Mouse (Mus musculus): ENCODE measurements around the gene Fads1.

DNA sequence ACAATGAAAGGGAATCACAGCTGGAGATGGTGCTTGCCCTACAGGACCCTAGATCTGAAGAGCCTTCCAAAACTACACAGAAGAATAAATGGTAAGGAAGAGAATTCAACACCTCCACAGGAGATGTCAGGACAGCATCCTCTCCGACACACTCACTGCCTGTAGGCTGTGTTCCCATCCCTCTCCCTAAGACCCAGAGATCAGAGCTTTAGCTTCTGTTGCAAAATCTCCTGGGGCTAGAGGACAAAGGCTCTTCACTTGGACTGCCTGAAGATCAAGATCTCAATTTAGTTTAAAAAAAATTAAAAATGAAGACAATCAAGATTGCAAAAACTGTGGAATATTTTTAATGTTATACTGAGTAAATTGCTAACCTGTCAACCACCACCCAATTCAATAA is 6.2 kb upstream of the Fads1 start:
- no peak for TF ChIP-seq CTCF (IDR thresholded peaks at IDR 0.05; ENCODE audit: low read depth)
- TF ChIP-seq EP300 (optimal IDR thresholded peaks at IDR 0.05) = no peak

Data from stomach, postnatal 0 days (tissue).